Mouse (Mus musculus): ENCODE measurements around the gene Ints12.
A peak's percentile ranks its signal among the peaks of the same experiment; 100 is the strongest.

The Ints12 gene

DNA sequence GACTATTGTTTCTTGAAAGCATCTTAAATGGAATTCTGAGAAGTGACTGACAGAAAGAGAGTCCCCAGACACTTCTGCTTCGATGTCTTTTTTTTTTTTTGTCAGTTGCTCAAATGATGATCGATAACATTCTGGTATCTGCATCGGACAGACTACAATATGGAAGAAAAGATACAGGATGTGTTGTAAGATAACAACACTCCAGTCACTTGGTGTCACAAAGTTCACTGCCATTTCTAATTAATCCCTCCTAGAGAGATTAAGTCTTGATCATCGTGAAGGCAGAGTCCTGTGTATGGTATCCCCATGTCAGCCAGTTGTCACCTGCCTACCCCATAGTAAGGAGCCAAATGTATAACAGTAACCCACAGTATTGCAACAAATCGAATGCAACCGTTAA lies 60.0 kb downstream of the Ints12 start:
- DNase-seq: no peak

DNA sequence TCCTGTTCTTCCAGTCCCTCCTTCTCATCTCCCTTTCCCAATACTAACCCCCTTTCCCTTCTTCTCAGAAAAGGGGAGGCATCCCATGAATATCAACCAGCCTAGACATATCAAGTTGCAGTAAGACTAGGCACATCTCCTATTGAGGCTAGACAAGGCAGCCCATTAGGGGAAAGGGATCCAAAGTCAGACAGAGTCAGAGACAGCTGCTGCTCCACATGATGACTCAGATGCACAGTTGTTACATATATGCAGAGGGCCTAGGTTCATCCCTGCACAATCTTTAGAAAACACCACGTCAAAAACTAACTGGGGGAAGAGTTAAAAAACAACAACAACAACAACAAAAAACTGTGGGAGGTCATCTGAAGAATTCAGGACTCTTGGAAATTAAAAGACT lies 61.2 kb downstream of the Ints12 start:
- no peak for DNase-seq

DNA sequence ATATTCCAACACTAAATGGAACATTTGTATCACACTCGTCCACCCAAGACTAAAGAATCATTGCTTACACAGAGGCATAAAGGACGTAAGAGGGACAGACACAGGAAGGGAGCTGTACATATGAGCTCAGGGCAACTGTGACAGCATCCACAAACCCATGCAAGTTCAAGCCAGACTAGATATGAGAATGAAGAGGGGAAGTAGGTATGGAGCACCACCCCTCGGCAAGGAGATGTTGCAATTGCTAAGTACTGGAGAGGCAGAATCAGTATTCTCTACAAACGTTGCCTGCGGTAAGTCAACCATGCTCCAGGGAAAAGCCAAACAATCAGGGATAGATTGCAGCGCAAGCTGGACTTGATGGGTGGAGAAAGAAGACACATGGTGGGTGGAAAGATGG lies 62.0 kb downstream of the Ints12 start:
- no peak for DNase-seq

DNA sequence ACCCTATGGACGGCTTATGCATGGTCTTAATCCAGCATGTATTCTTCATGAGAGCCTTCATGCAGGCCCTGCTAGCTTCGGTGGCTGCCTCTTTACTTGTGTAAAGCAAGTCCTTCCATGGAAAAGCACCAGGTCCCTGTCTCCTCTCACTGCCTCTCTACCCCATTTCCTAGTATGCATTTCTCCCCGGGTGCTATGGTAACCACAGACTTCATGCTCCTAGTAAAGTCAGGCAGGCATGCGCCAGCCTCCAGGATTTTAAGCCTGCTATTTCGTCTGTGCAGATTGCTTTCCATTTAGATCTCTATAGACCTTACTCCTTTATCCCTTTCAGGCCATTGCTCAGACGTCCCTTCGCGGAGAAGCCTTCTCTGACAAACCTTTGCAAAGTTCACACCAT lies 63.0 kb downstream of the Ints12 start:
- DNase-seq: peak; percentile 38

DNA sequence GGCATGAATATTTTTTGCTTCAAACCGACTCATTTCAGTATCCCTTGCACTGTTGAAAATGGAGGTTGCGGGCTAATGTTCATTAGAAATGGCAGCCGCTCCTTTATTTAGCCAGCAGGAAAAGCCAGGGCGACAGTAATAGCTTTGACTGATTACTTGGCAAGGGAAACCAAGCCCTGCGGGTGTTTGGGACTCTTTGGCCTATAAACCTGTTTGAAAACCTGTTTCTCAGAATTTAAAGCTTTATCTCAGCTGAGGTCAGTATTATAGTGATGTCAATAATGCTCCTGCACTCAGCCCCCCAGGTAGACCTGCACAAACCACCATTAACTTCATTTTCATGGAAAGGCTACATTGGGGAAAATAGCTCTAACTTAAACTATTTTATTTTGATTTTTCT lies 66.6 kb downstream of the Ints12 start:
- no peak for DNase-seq

Measured in layer of hippocampus, adult 9-11 months (tissue).